Mouse (Mus musculus): Measurements from ENCODE around the gene Unc13c.

The Unc13c gene

DNA sequence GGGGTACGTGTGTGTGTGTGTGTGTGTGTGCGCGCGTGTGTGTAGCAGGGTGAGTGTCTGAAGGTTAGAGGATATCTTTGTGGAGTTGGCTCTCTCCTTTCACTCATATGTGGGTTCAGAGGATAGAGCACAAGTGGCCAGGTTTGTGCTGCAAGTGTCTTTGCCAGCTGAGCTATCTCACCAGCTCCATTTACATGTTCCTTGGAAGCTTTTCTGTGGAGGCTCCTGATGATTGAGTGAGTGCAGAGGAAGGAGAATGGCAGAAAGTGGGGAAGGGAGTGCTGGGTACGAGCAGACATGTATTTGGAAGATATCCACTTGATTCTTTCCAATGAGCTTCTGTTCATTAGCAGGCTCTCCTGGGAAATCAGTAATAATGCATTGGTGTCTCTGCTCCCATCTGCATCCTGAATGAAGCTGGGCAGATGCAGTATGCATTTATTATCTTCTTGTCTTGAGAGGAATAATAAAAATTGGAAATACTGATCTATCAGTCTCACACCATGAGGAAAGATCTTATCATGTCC lies 86.3 kb downstream of the Unc13c start:
- no peak for DNase-seq (ENCODE audit: low read depth, low spot score)

- DNase-seq (ENCODE audit: low read depth, low spot score), result no peak
Measured at GRCm38 (mm10) chr9:73867410-73868067, 101.2 kb downstream of the Unc13c start.

GRCm38 (mm10) chr9:73866666-73867065 lies 102.1 kb downstream of the Unc13c start:
- DNase-seq (ENCODE audit: low read depth, low spot score), result no peak

DNA sequence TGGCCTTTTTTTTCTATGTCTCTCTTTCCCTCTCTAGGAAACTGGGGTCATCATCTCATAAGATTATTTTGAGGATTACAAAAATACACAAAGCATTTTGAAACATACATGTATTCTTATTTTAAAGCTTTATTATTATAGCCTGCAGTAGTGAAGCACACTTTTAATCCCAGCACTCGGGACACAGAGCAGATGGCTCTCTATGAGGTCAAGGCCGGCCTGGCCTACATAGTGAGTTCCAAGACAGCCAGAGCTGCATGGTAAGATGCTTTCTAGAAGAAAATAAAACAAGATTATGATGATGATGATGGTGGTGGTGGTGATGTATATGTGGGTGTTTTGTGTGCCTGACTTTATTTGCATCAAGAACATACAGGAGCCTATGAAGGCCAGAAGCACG lies 109.3 kb downstream of the Unc13c start:
- DNase-seq (ENCODE audit: low read depth, low spot score), result no peak

DNA sequence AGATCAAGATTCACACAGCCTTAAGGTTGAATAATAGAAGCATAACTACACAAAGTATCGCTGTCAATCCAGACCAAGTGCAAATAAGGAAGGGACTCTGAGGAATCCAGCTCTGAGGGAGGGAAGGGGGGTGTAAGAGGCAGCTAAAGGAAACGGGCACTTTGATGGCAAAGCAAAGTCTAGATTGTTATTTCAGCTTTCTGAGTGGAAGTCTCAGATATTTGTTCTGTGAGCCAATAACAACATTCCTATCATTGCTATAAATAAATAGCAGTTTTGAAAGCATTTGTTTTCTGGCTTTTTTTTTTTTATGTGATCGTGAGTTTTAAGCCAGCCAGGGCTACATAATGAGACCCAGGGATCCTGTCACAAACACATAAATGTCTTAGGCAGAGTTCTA lies 114.5 kb downstream of the Unc13c start:
- DNase-seq (ENCODE audit: low read depth, low spot score), result no peak

- no peak for DNase-seq (ENCODE audit: low read depth, low spot score)
Measured at GRCm38 (mm10) chr9:73806681-73807080, 162.1 kb downstream of the Unc13c start.

- no peak for DNase-seq (ENCODE audit: low read depth, low spot score)
Measured at GRCm38 (mm10) chr9:73774616-73775015, 194.2 kb downstream of the Unc13c start.

DNA sequence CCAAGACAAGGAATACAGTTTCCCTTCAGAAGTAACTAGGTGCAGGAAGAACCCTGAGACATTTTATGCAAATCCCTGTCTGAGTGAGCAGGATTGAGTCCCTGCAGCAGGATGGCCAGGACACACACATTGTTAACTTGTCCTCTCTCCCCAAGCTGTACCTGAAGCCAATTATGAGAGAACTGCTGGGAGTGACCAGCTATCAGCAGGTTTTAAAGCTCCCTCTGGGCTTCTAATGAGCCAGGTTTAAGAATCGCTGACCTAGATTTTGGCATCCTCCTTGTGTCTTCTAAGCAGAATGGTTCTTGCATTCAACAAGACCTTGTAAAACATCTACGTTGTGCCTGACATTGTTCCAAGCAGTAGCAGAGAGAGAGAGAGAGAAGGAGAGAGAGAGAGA lies 213.6 kb downstream of the Unc13c start:
- no peak for DNase-seq (ENCODE audit: low read depth, low spot score)

DNA sequence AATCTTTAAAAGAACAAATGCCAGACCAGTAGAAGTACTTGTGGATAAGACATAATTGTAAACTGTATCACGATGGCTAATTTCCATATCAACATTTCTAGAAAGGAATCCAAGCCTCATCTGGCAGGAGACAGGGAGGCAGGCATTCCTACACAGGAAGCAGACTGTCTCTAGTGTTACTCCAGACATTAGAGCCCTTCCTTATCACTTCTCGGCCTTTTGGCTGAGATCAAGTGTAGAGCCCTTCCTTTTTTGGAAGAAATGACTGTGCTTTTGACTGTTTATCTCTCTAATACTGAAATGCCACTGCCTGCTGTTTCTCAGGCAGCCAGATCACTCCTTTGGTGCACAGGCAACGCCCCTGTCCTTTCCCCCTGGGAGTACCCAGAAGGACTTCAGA lies 215.3 kb downstream of the Unc13c start:
- DNase-seq (ENCODE audit: low read depth, low spot score), result no peak

DNA sequence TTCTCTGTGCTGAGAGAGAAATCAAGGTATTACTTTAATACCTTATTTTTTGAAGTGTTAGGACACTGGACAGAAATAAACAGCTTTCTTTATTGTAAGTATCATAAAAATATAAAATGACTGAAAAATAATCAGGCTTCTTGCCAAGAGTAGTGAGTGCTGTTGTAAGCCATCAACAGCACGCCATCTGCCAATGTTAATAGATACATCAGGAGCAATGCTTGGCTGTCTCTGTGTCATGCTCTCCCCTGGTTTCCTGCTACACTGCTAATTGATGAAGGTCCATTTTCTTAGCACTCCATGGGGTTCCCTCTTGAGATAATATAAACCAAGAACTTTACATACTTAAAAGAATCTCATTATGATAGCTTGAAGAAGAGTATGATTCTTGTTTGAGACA lies 217.4 kb downstream of the Unc13c start:
- DNase-seq (ENCODE audit: low read depth, low spot score), result no peak

DNA sequence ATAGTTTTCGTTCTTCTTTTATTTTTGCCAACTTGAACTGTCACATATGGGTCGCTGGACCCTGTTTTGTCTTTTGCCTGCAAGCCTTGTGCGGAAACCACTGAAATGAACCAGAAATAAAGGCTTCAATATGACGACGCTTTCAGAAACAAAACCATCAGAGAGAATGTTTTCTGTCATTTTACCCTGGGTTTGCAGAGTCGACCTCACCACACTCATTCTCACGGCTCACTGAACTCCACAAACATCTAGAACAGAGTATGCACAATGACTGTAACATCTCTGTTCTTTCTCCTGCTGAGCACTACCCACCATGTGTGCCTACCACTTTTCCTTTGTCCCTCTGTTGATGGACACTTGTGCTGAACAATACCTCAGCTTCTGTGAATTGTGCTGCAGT lies 234.3 kb downstream of the Unc13c start:
- no peak for DNase-seq (ENCODE audit: low read depth, low spot score)

DNA sequence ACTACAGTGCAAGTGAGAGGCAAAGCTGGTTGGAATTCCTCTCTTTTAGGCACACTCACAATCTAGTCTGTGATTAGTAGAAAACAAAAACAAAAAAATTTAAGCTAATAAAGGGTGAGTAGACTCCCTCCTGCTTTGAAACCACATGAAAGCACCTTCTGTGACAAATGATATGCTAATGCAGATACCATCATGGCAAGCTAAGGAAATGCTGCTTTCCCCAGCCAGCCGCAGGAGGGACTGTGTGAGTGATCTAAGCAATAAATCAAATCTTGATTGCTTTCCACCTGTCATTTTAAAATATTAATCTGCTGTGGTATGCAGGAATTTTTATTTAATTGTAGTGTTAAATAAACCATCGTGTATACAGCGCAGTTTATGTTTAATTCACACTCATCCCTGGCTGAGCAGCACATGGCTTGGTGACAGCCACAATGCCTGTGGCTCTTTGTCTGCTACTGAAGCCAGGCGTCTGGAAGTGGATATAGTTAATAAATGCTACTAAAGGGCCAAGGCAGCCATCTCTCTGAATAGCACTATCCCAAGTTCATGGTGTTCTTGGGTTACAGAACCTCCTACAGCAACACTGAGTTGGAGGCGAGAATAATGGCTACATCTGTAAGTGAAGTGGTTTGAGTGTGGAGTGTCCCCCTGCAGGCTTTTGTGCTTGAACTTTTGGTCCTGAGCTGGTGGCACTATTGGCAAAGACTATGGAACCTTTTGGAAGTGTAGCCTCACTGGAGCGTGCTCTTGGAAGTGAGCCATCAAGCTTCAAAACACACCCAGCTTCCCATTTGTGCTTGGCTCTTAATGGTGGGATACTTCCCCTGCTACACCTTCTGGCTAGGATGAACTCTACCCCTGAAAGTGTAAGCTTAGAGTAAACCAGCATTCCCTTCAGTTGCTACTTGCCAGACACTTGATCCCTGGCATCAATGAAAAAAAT lies 242.8 kb downstream of the Unc13c start:
- no peak for DNase-seq (ENCODE audit: low read depth, low spot score)

- no peak for DNase-seq (ENCODE audit: low read depth, low spot score)
Measured at GRCm38 (mm10) chr9:73724776-73725175, 244.0 kb downstream of the Unc13c start.

- DNase-seq (ENCODE audit: low read depth, low spot score), result no peak
Measured at GRCm38 (mm10) chr9:73713508-73713907, 255.3 kb downstream of the Unc13c start.

GRCm38 (mm10) chr9:73697103-73697502 lies 271.7 kb downstream of the Unc13c start:
- DNase-seq (ENCODE audit: low read depth, low spot score), result no peak

DNA sequence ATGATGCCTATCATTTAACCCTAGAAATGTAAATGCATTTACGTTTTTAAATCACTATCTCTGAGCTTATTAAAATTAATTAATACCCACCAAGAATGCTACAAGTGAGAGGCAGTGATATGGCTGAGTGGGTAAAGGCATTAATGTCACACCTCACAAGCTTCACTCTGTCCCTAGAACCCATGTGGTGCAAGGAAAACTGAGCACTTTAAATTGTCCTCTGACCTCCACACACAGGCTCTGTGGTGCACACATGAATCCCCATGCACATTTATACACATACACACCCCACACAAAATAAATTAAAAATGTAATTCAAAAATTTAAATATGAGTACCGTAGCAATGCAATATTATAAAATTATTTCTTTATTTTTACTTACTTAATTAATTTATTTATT lies 287.2 kb downstream of the Unc13c start:
- no peak for DNase-seq (ENCODE audit: low read depth, low spot score)

GRCm38 (mm10) chr9:73680545-73681495 lies 287.9 kb downstream of the Unc13c start:
- no peak for DNase-seq (ENCODE audit: low read depth, low spot score)

DNA sequence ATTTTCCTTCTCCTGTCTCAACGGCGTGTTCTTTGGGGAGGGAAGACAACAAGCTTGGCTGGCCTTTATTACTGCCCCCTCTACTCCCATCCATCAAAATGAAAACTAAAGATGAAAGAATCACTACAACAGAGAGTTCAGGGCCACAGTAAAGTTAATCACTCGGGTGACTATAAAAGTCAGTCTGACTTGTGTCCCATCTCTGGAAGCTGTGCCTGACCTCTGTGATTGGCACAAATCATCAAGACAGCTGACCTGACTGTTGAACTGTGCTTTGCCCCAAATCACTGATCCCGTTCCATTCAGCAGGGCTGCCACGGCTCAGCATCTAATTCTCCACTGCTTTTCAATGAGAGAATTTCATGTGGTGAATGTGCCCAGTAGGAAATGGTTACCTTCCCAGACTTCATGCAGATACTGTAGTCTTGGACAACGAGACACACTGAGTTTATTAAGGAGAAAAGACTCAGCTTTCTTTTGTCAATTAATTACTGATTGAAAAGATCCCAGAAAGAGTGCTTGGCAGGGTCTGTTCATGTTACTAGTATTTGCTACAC lies 297.0 kb downstream of the Unc13c start:
- no peak for DNase-seq (ENCODE audit: low read depth, low spot score)

- no peak for DNase-seq (ENCODE audit: low read depth, low spot score)
Measured at GRCm38 (mm10) chr9:73670040-73670439, 298.7 kb downstream of the Unc13c start.

DNA sequence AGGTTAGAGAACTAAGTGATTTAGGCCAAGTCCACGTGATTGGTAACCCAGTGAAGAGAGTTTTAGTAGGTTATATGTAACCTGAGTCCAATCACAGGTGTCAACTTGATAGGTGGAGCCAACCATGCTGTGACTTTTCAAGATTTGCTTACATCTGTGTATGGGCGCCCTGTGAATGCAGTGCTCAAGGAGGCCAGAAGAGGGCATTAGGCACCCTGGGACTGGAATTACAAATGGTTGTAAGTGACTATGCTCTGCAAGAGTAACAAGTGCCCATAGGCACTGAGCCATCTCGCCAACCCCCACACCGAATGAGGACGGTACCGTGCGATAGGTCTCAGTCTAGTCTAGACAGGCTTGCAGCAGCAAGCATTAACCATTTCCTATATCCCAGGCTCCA lies 305.9 kb downstream of the Unc13c start:
- no peak for DNase-seq (ENCODE audit: low read depth, low spot score)

DNA sequence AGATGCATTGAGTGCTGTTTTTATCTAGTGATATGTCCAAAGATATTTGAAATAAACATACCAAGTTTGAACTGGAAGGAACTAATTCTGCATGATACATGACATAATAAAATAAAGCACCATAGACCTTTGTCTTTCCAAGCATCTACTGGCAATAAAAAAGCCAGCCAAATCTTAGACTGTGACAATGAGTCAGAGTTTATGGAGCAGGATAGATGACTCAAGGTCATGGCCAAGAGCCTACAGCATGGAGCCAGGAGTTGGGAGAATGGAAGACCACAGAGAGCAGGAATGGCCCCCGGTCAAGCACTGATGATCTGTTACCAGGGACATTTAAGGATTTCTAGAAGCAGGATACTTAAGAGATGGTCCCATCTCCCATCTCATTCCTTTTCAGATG lies 319.7 kb downstream of the Unc13c start:
- no peak for DNase-seq (ENCODE audit: low read depth, low spot score)

Data from WW6 (cell line).